19 mouse cellular contexts compared by ENCODE assay signal in the genomic region with DNA sequence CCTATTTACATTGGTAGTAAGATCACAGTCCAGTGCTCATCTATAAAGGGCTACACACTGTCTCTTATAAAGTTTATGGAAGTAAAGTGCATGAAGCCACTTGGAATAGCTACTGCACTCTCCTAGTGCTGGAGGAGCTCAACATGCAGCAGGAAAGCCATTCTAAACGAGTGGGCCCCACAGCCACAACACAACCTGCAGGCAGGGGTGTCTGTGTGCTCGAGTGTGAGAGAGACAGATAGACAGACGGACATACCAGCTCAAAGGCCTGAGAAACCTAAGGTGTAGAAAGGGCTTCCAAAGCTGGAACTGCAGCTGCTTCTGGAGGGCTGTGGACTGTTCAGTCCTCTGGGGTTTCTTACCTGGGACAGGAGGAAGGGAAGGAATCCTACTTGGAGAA. TPM values are rescaled to one million over a fixed set of nuclear protein-coding genes. Genes with fewer than 3 reads are reported as not detected.
A peak's percentile ranks its signal among the peaks of the same experiment; 100 is the strongest.
DNase-seq lines count a peak whose midpoint lies in the region; ATAC-seq and TF ChIP-seq lines count a peak whose summit lies in the region.
"Had no signal": no experiment of that assay in that cellular context is flagged by ENCODE, and none has a peak within 500 bp of the region (broad histone marks: within the 10 kb centered on the region; RNA-seq: fewer than 3 reads in every experiment).

No protein-coding gene starts in this region.

- no peak for TF ChIP-seq RAD21 in MEL (IDR thresholded peaks at IDR 0.05; ENCODE audit: low read depth, low read length)

- H3K4me3 ChIP-seq in MEL (ENCODE audit: control insufficient read depth in 1 of 2, insufficient read depth in 1 of 2, low read depth in 2 of 2, low read length in 2 of 2) (no peak overlapping the region), myocyte (no peak overlapping the region)
- no peak overlapping the region for H3K4me3 ChIP-seq in midbrain, embryonic 15.5 days
- H3K4me3 ChIP-seq: embryonic facial prominence, embryonic 10.5 days; embryonic facial prominence, embryonic 12.5 days; forebrain, embryonic 13.5 days; forebrain, embryonic 15.5 days had no signal

- H3K36me3 ChIP-seq in MEL (ENCODE audit: control insufficient read depth in 1 of 2, insufficient read depth in 2 of 2, low read length in 2 of 2) (peaks cover under 1 to 15% of the 10 kb centered on the region in 2 experiments; a peak in 3 of 4 replicates), myocyte (ENCODE audit: control insufficient read depth, insufficient read depth) (peaks cover 62% of the 10 kb centered on the region)
- H3K36me3 ChIP-seq in midbrain, embryonic 15.5 days (replicated peaks): peaks cover 67% of the 10 kb centered on the region

- H3K4me1 ChIP-seq in MEL (ENCODE audit: control insufficient read depth in 1 of 2, insufficient read depth in 2 of 2, low read length in 2 of 2): peaks cover 2 to 3% of the 10 kb centered on the region in 2 experiments; a peak in 3 of 4 replicates
- peaks cover 1% of the 10 kb centered on the region; the same call in 1 of the 2 replicates for H3K4me1 ChIP-seq in midbrain, embryonic 15.5 days
- H3K4me1 ChIP-seq: embryonic facial prominence, embryonic 10.5 days; embryonic facial prominence, embryonic 12.5 days had no signal

- 83% methylated on average over 3 of the region's 3 CpGs for WGBS in midbrain, embryonic 15.5 days

- no peak for TF ChIP-seq CTCF in MEL (IDR thresholded peaks at IDR 0.05 in 2 of 3, conservative IDR thresholded peaks at IDR 0.05 in 1 of 3; ENCODE audit: control insufficient read depth in 1 of 3, insufficient read depth in 1 of 3, low read depth in 2 of 3, low read length in 3 of 3, poor library complexity in 1 of 3, severe bottlenecking in 1 of 3)

- peak; percentile 49 for DNase-seq in A20 (ENCODE audit: low read depth, low spot score)
- DNase-seq in MEL (ENCODE audit: low read depth, low spot score): no peak
- DNase-seq in frontal cortex, postnatal 25 days (ENCODE audit: low spot score in 2 of 2): no peak
- DNase-seq: adrenal gland, adult 8-10 months; adrenal gland, postnatal 14 days; adrenal gland, postnatal 36 days; cerebellum, adult 11-12 months; cerebellum, adult 2 months; cerebellum, adult 9-10 months; cerebellum, postnatal 10 days; cerebellum, postnatal 25 days; forebrain, postnatal 0 days had no signal

- H3K27ac ChIP-seq in MEL (ENCODE audit: control insufficient read depth, low read depth, low read length): no peak overlapping the region
- H3K27ac ChIP-seq in midbrain, embryonic 15.5 days: no peak overlapping the region
- H3K27ac ChIP-seq: embryonic facial prominence, embryonic 10.5 days; embryonic facial prominence, embryonic 12.5 days; forebrain, embryonic 13.5 days; forebrain, embryonic 15.5 days had no signal

- ATAC-seq in midbrain, embryonic 15.5 days (replicated peaks): no peak
- ATAC-seq: forebrain, embryonic 13.5 days; forebrain, embryonic 15.5 days; forebrain, postnatal 0 days had no signal

- no peak for TF ChIP-seq EP300 in MEL (IDR thresholded peaks at IDR 0.05; ENCODE audit: low read depth in 1 of 2, low read length in 2 of 2)

- H3K4me2 ChIP-seq in myocyte (ENCODE audit: low read depth): no peak overlapping the region
- H3K4me2 ChIP-seq in midbrain, embryonic 15.5 days: no peak overlapping the region
- H3K4me2 ChIP-seq: embryonic facial prominence, embryonic 12.5 days; forebrain, embryonic 13.5 days; forebrain, embryonic 15.5 days had no signal

- H3K79me2 ChIP-seq in MEL (ENCODE audit: control insufficient read depth, insufficient read depth, low read length, poor library complexity) (peaks cover 2% of the 10 kb centered on the region; the same call in 1 of the 2 replicates), myocyte (ENCODE audit: control insufficient read depth, insufficient read depth) (peaks cover 17% of the 10 kb centered on the region)

- no peak overlapping the region for H3K9ac ChIP-seq in MEL (ENCODE audit: control insufficient read depth, low read depth, low read length, poor library complexity, severe bottlenecking)
- no peak overlapping the region for H3K9ac ChIP-seq in midbrain, embryonic 15.5 days
- H3K9ac ChIP-seq: embryonic facial prominence, embryonic 12.5 days; forebrain, embryonic 13.5 days; forebrain, embryonic 15.5 days; forebrain, postnatal 0 days had no signal

- H3ac ChIP-seq in myocyte (ENCODE audit: control insufficient read depth, insufficient read length): no peak overlapping the region

- TF ChIP-seq POLR2A in MEL (IDR thresholded peaks at IDR 0.05; ENCODE audit: control insufficient read depth in 1 of 2, insufficient read depth in 1 of 2, low read depth in 1 of 2, low read length in 2 of 2, poor library complexity in 1 of 2) (peak in 1 of 2 experiments; percentile 28; a peak in 1 of 4 replicates), myocyte (IDR thresholded peaks at IDR 0.05; ENCODE audit: insufficient read length, low read depth) (no peak)

- H3K9me3 ChIP-seq in MEL (replicated peaks; ENCODE audit: insufficient read depth, low read length): no peaks in the 10 kb centered on the region
- H3K9me3 ChIP-seq in midbrain, embryonic 15.5 days: no peaks in the 10 kb centered on the region
- H3K9me3 ChIP-seq: embryonic facial prominence, embryonic 10.5 days; embryonic facial prominence, embryonic 12.5 days; forebrain, embryonic 13.5 days; forebrain, embryonic 15.5 days; G1E had no signal

- H3K27me3 ChIP-seq in MEL (ENCODE audit: control insufficient read depth in 1 of 2, insufficient read depth in 2 of 2, low read length in 2 of 2): no peaks in the 10 kb centered on the region
- no peaks in the 10 kb centered on the region for H3K27me3 ChIP-seq in myocyte (ENCODE audit: control insufficient read depth, insufficient read depth, insufficient read length)
- H3K27me3 ChIP-seq in midbrain, embryonic 15.5 days (replicated peaks): no peaks in the 10 kb centered on the region
- H3K27me3 ChIP-seq: embryonic facial prominence, embryonic 12.5 days; forebrain, embryonic 13.5 days; forebrain, embryonic 15.5 days had no signal

TF ChIP-seq in MEL, 35 proteins besides CTCF, POLR2A, EP300 and RAD21:
- TF ChIP-seq ZMIZ1 (IDR thresholded peaks at IDR 0.05; ENCODE audit: low read depth, low read length) (no peak), POLR2AphosphoS2 (IDR thresholded peaks at IDR 0.05; ENCODE audit: low read length) (peak; percentile 35; the same call in 1 of the 2 replicates), NELFE (IDR thresholded peaks at IDR 0.05; ENCODE audit: low read depth, low read length) (no peak)
TF ChIP-seq in MEL: peak in this region for 1.

TF ChIP-seq in myocyte, 11 proteins besides CTCF, POLR2A, EP300 and RAD21:
- TF ChIP-seq POLR2AphosphoS2 (IDR thresholded peaks at IDR 0.05; ENCODE audit: insufficient read length, low read depth) (peak; percentile 57), MAX (IDR thresholded peaks at IDR 0.05; ENCODE audit: low read depth) (no peak)

RNA-seq across cellular contexts. Expression of a gene that starts 11.2 kb away (rescaled TPM):
- 1,667 and 1,814 TPM in 2 replicates for total RNA-seq in MEL (2012; rRNA removed)
- polyA plus RNA-seq in MEL (2012; ENCODE audit: insufficient read depth in 1 of 2, insufficient read length in 2 of 2, low read depth in 1 of 2, low replicate concordance in 2 of 2, missing spikeins in 1 of 2): 100 to 1,000 TPM in 1 of 2 experiments, not detected in 1; 930 TPM
- polyA plus RNA-seq in myocyte (2012; fragmentation: generic; extraction: Trizol): 1,480 TPM
- 523 and 527 TPM in 2 replicates for polyA plus RNA-seq in midbrain, embryonic 15.5 days (2015; fragmentation: Nextera tagmentation; extraction: Ambion mirVana)

RNA-seq across cellular contexts. Expression of a gene that starts 11.4 kb away (rescaled TPM):
- 64.4 and 65.4 TPM in 2 replicates for total RNA-seq in MEL (2012; rRNA removed)
- polyA plus RNA-seq in MEL (2012; ENCODE audit: insufficient read depth in 1 of 2, insufficient read length in 2 of 2, low read depth in 1 of 2, low replicate concordance in 2 of 2, missing spikeins in 1 of 2): 10 to 100 TPM in 1 of 2 experiments, not detected in 1; 87.0 TPM
- polyA plus RNA-seq in myocyte (2012; fragmentation: generic; extraction: Trizol): 144 TPM
- polyA plus RNA-seq in midbrain, embryonic 15.5 days (2015; fragmentation: Nextera tagmentation; extraction: Ambion mirVana): 129 and 136 TPM in 2 replicates

RNA-seq across cellular contexts. Expression of a gene that starts 19.3 kb away (rescaled TPM):
- 0.49 and 0.77 TPM in 2 replicates for total RNA-seq in MEL (2012; rRNA removed)
- polyA plus RNA-seq in MEL (2012; ENCODE audit: insufficient read depth in 1 of 2, insufficient read length in 2 of 2, low read depth in 1 of 2, low replicate concordance in 2 of 2, missing spikeins in 1 of 2) (under 1 TPM in 1 of 2 experiments, not detected in 1; 0.79 TPM), myocyte (2012; fragmentation: generic; extraction: Trizol) (0.66 TPM)
- polyA plus RNA-seq in midbrain, embryonic 15.5 days (2015; fragmentation: Nextera tagmentation; extraction: Ambion mirVana): 1.8 and 1.9 TPM in 2 replicates

RNA-seq across cellular contexts. Expression of a gene that starts 48.8 kb away (rescaled TPM):
- 6.2 and 7.3 TPM in 2 replicates for total RNA-seq in MEL (2012; rRNA removed)
- 10 to 100 TPM in 1 of 2 experiments, not detected in 1; 12.9 TPM for polyA plus RNA-seq in MEL (2012; ENCODE audit: insufficient read depth in 1 of 2, insufficient read length in 2 of 2, low read depth in 1 of 2, low replicate concordance in 2 of 2, missing spikeins in 1 of 2)
- 5.6 TPM for polyA plus RNA-seq in myocyte (2012; fragmentation: generic; extraction: Trizol)
- polyA plus RNA-seq in midbrain, embryonic 15.5 days (2015; fragmentation: Nextera tagmentation; extraction: Ambion mirVana): 34.5 and 38.2 TPM in 2 replicates
